Mouse (Mus musculus): Measurements from ENCODE around the gene Gabpb2. TPM values are rescaled to one million over a fixed set of nuclear protein-coding genes. Genes with fewer than 3 reads are reported as not detected.

The Gabpb2 gene
- polyA plus RNA-seq, 1 experiment from 2014 or later, result 10.0 TPM

GRCm38 (mm10) chr3:95172526-95173255 lies 45.0 kb downstream of the Gabpb2 start:
- no peak overlapping the region for H3K27ac ChIP-seq (ENCODE audit: low read length)
- peak overlapping the region; percentile 62 for H3K4me2 ChIP-seq (ENCODE audit: low read depth, low read length)
- peak overlapping the region; percentile 47 for H3K4me3 ChIP-seq (ENCODE audit: low read length)
- peak overlapping the region; percentile 59 for H3K9ac ChIP-seq (ENCODE audit: low read length)
- H3K27me3 ChIP-seq (ENCODE audit: control insufficient read depth, insufficient read depth, low read depth, low read length), result peaks cover 28% of the 10 kb centered on the region
- peaks cover 13% of the 10 kb centered on the region; the same call in 1 of the 2 replicates for H3K4me1 ChIP-seq (replicated peaks; ENCODE audit: control insufficient read depth, insufficient read depth, low read length)
- peak; percentile 24 for ATAC-seq (ENCODE audit: low read depth)
- 23% methylated on average over 78 of the region's 84 CpGs for WGBS
- H3K9me3 ChIP-seq (ENCODE audit: control insufficient read depth, low read length), result no peaks in the 10 kb centered on the region
- peaks cover 4% of the 10 kb centered on the region; the same call in 1 of the 2 replicates for H3K36me3 ChIP-seq (ENCODE audit: control insufficient read depth, insufficient read depth, low read length)

- no peak overlapping the region for H3K9ac ChIP-seq (ENCODE audit: low read length)
- no peak overlapping the region for H3K4me3 ChIP-seq (ENCODE audit: low read length)
- H3K27me3 ChIP-seq (ENCODE audit: control insufficient read depth, insufficient read depth, low read depth, low read length), result peaks cover 28% of the 10 kb centered on the region
- no peak for ATAC-seq (ENCODE audit: low read depth)
- no peaks in the 10 kb centered on the region for H3K9me3 ChIP-seq (ENCODE audit: control insufficient read depth, low read length)
- H3K36me3 ChIP-seq (ENCODE audit: control insufficient read depth, insufficient read depth, low read length), result peaks cover 4% of the 10 kb centered on the region; the same call in 1 of the 2 replicates
- H3K4me1 ChIP-seq (replicated peaks; ENCODE audit: control insufficient read depth, insufficient read depth, low read length), result peaks cover 13% of the 10 kb centered on the region; the same call in 1 of the 2 replicates
- H3K4me2 ChIP-seq (ENCODE audit: low read depth, low read length), result no peak overlapping the region
- no peak overlapping the region for H3K27ac ChIP-seq (ENCODE audit: low read length)
- 49% methylated on average over 6 of the region's 6 CpGs for WGBS
Measured at GRCm38 (mm10) chr3:95171105-95171504, 46.6 kb downstream of the Gabpb2 start.

- no peak for ATAC-seq (ENCODE audit: low read depth)
- Histone ChIP-seq H3K27ac (ENCODE audit: low read length) (no peak overlapping the region), H3K4me2 (ENCODE audit: low read depth, low read length) (no peak overlapping the region), H3K27me3 (ENCODE audit: control insufficient read depth, insufficient read depth, low read depth, low read length) (peaks cover 28% of the 10 kb centered on the region), H3K36me3 (ENCODE audit: control insufficient read depth, insufficient read depth, low read length) (peaks cover 4% of the 10 kb centered on the region; the same call in 1 of the 2 replicates), H3K4me1 (replicated peaks; ENCODE audit: control insufficient read depth, insufficient read depth, low read length) (peaks cover 13% of the 10 kb centered on the region; the same call in 1 of the 2 replicates), H3K9me3 (ENCODE audit: control insufficient read depth, low read length) (no peaks in the 10 kb centered on the region), H3K9ac (ENCODE audit: low read length) (no peak overlapping the region), H3K4me3 (ENCODE audit: low read length) (no peak overlapping the region)
- 91% methylated on average over 10 of the region's 10 CpGs for WGBS
Measured at GRCm38 (mm10) chr3:95169996-95170395, 47.7 kb downstream of the Gabpb2 start.

- H3K36me3 ChIP-seq (ENCODE audit: control insufficient read depth, insufficient read depth, low read length), result no peaks in the 10 kb centered on the region
- H3K9ac ChIP-seq (ENCODE audit: low read length), result no peak overlapping the region
- no peak overlapping the region for H3K4me3 ChIP-seq (ENCODE audit: low read length)
- 78% methylated on average over 5 of the region's 5 CpGs for WGBS
- H3K4me1 ChIP-seq (replicated peaks; ENCODE audit: control insufficient read depth, insufficient read depth, low read length), result peaks cover 26% of the 10 kb centered on the region
- H3K4me2 ChIP-seq (ENCODE audit: low read depth, low read length), result no peak overlapping the region
- H3K27me3 ChIP-seq (ENCODE audit: control insufficient read depth, insufficient read depth, low read depth, low read length), result no peaks in the 10 kb centered on the region
- H3K9me3 ChIP-seq (ENCODE audit: control insufficient read depth, low read length), result no peaks in the 10 kb centered on the region
- H3K27ac ChIP-seq (ENCODE audit: low read length), result no peak overlapping the region
- ATAC-seq (ENCODE audit: low read depth), result no peak
Measured at GRCm38 (mm10) chr3:95164840-95165239, 52.9 kb downstream of the Gabpb2 start.

- ATAC-seq (ENCODE audit: low read depth), result no peak
- H3K27ac ChIP-seq (ENCODE audit: low read length), result no peak overlapping the region
- WGBS, result 67% methylated on average over 1 of the region's 5 CpGs
Measured at GRCm38 (mm10) chr3:95164256-95164550, 53.5 kb downstream of the Gabpb2 start.

GRCm38 (mm10) chr3:95163419-95164255 lies 54.1 kb downstream of the Gabpb2 start:
- Histone ChIP-seq H3K4me2 (ENCODE audit: low read depth, low read length) (no peak overlapping the region), H3K9me3 (ENCODE audit: control insufficient read depth, low read length) (no peaks in the 10 kb centered on the region), H3K27me3 (ENCODE audit: control insufficient read depth, insufficient read depth, low read depth, low read length) (no peaks in the 10 kb centered on the region), H3K36me3 (ENCODE audit: control insufficient read depth, insufficient read depth, low read length) (no peaks in the 10 kb centered on the region), H3K9ac (ENCODE audit: low read length) (no peak overlapping the region), H3K27ac (ENCODE audit: low read length) (no peak overlapping the region), H3K4me3 (ENCODE audit: low read length) (no peak overlapping the region), H3K4me1 (replicated peaks; ENCODE audit: control insufficient read depth, insufficient read depth, low read length) (peaks cover 31% of the 10 kb centered on the region)
- WGBS, result 42% methylated on average over 11 of the region's 11 CpGs
- ATAC-seq (ENCODE audit: low read depth), result no peak

More at GRCm38 (mm10) chr3:95164256-95164550, 53.5 kb downstream of the Gabpb2 start:
- H3K27me3 ChIP-seq (ENCODE audit: control insufficient read depth, insufficient read depth, low read depth, low read length), result no peaks in the 10 kb centered on the region
- H3K4me1 ChIP-seq (replicated peaks; ENCODE audit: control insufficient read depth, insufficient read depth, low read length), result peaks cover 31% of the 10 kb centered on the region
- no peaks in the 10 kb centered on the region for H3K36me3 ChIP-seq (ENCODE audit: control insufficient read depth, insufficient read depth, low read length)
- H3K4me2 ChIP-seq (ENCODE audit: low read depth, low read length), result no peak overlapping the region
- no peak overlapping the region for H3K9ac ChIP-seq (ENCODE audit: low read length)
- no peak overlapping the region for H3K4me3 ChIP-seq (ENCODE audit: low read length)
- no peaks in the 10 kb centered on the region for H3K9me3 ChIP-seq (ENCODE audit: control insufficient read depth, low read length)

GRCm38 (mm10) chr3:95162345-95162628 lies 55.4 kb downstream of the Gabpb2 start:
- Histone ChIP-seq H3K27ac (ENCODE audit: low read length) (no peak overlapping the region), H3K4me2 (ENCODE audit: low read depth, low read length) (peak overlapping the region; percentile 95; the same call in 1 of the 2 replicates), H3K27me3 (ENCODE audit: control insufficient read depth, insufficient read depth, low read depth, low read length) (no peaks in the 10 kb centered on the region), H3K4me1 (replicated peaks; ENCODE audit: control insufficient read depth, insufficient read depth, low read length) (peaks cover 31% of the 10 kb centered on the region), H3K4me3 (ENCODE audit: low read length) (no peak overlapping the region), H3K36me3 (ENCODE audit: control insufficient read depth, insufficient read depth, low read length) (no peaks in the 10 kb centered on the region), H3K9ac (ENCODE audit: low read length) (no peak overlapping the region), H3K9me3 (ENCODE audit: control insufficient read depth, low read length) (no peaks in the 10 kb centered on the region)
- 33% methylated on average over 2 of the region's 2 CpGs for WGBS
- ATAC-seq (ENCODE audit: low read depth), result no peak

- H3K4me3 ChIP-seq (ENCODE audit: low read length), result peak overlapping the region; percentile 81
- WGBS, result 7% methylated on average over 9 of the region's 9 CpGs
- peak overlapping the region; percentile 78 for H3K9ac ChIP-seq (ENCODE audit: low read length)
- H3K4me2 ChIP-seq (ENCODE audit: low read depth, low read length), result peak overlapping the region; percentile 95
- ATAC-seq (ENCODE audit: low read depth), result no peak
- H3K27me3 ChIP-seq (ENCODE audit: control insufficient read depth, insufficient read depth, low read depth, low read length), result no peaks in the 10 kb centered on the region
- H3K9me3 ChIP-seq (ENCODE audit: control insufficient read depth, low read length), result no peaks in the 10 kb centered on the region
- H3K27ac ChIP-seq (ENCODE audit: low read length), result no peak overlapping the region
- peaks cover 31% of the 10 kb centered on the region for H3K4me1 ChIP-seq (replicated peaks; ENCODE audit: control insufficient read depth, insufficient read depth, low read length)
- no peaks in the 10 kb centered on the region for H3K36me3 ChIP-seq (ENCODE audit: control insufficient read depth, insufficient read depth, low read length)
Measured at GRCm38 (mm10) chr3:95161618-95162344, 55.9 kb downstream of the Gabpb2 start.

- ATAC-seq (ENCODE audit: low read depth), result no peak
- Histone ChIP-seq H3K4me3 (ENCODE audit: low read length) (peak overlapping the region; percentile 81), H3K36me3 (ENCODE audit: control insufficient read depth, insufficient read depth, low read length) (no peaks in the 10 kb centered on the region), H3K4me2 (ENCODE audit: low read depth, low read length) (peak overlapping the region; percentile 95), H3K27me3 (ENCODE audit: control insufficient read depth, insufficient read depth, low read depth, low read length) (no peaks in the 10 kb centered on the region), H3K27ac (ENCODE audit: low read length) (no peak overlapping the region), H3K9ac (ENCODE audit: low read length) (peak overlapping the region; percentile 78), H3K4me1 (replicated peaks; ENCODE audit: control insufficient read depth, insufficient read depth, low read length) (peaks cover 31% of the 10 kb centered on the region), H3K9me3 (ENCODE audit: control insufficient read depth, low read length) (no peaks in the 10 kb centered on the region)
- WGBS, result 3% methylated on average over 30 of the region's 30 CpGs
Measured at GRCm38 (mm10) chr3:95161041-95161551, 56.6 kb downstream of the Gabpb2 start.

Data from lung, embryonic 16.5 days (tissue).